Mouse (Mus musculus): Measurements from ENCODE around the gene Ptprg.

GRCm38 (mm10) chr14:11709352-11709751 is 156.0 kb downstream of the Ptprg start:
- TF ChIP-seq CTCF (IDR thresholded peaks at IDR 0.05; ENCODE audit: control insufficient read depth, insufficient read depth, insufficient read length) (no peak), FOSL1 (IDR thresholded peaks at IDR 0.05; ENCODE audit: insufficient read depth, low read length, poor library complexity, severe bottlenecking) (no peak), USF1 (IDR thresholded peaks at IDR 0.05; ENCODE audit: low read depth) (no peak), MAX (IDR thresholded peaks at IDR 0.05) (no peak), CEBPB (IDR thresholded peaks at IDR 0.05; ENCODE audit: low read depth) (no peak), MYOD1 (IDR thresholded peaks at IDR 0.05; ENCODE audit: control insufficient read depth, insufficient read length, low read depth) (no peak), MYOG (IDR thresholded peaks at IDR 0.05; ENCODE audit: control insufficient read depth, extremely low read depth, insufficient read length) (no peak)

Measured in C2C12 (cell line).